Mouse (Mus musculus) right cerebral cortex, adult 2 months (tissue): ENCODE results near the gene Mturn.

Experiments
- DNase-seq, 2 experiments: peaks; one replicate each; pipeline ENCODE4 v3.0.0; 2021 to 2022; ENCODE audit warnings: low spot score in 2 of 2

Gene Mturn

GRCm38 (mm10) chr6:54698691-54699476 is 17.5 kb downstream of the Mturn start:
- peak; percentile 43 to 53 for DNase-seq

DNA sequence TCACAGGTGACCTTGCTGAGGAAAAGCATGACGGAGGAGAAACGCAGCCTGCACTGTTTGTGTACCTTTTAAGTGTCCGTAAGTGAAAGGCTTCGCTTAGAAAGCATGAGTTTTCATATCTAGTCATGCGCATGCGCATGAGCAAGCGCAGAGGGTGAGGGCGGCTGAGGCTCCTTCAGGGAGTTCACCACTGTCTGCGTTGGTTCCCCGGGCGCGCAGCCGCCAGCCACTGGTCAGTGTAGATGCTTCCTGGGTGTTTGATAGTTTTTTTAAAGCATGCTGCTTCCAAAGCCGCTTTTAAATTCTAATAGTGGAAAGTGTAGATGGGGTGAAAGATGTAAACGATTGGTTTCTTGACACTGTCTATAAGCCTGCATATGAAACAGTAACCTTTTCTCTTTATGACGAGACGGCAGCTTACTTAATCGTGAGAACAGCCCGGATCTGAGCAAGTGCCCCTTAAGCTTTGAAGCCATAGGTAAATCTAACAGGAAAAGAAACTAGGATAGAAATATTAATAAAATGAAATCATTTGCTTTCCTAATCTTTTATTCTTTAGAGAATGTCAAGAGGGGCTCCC is 18.1 kb downstream of the Mturn start:
- DNase-seq, result peak; percentile 84 to 85

DNA sequence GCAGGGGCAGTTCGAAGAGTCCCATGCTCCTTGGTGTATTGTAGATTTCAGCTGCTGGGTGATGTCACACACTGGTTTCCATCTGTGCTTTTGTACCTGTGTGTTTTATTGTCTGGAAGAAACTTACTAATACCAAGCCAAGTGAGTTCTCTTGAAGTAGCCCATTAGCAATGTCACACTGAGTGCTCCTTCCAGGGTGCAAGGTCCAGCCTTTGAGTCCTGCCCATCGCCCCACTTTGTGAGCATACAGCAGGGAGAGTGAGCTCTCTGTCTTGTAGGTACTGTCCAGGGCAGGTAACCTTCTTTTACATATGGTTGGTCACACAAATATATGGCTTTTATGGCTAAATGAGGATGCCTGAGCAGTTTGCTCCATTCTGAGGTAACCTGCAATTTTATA is 19.1 kb downstream of the Mturn start:
- DNase-seq, result no peak

GRCm38 (mm10) chr6:54701901-54702300 is 20.5 kb downstream of the Mturn start:
- DNase-seq, result no peak

DNA sequence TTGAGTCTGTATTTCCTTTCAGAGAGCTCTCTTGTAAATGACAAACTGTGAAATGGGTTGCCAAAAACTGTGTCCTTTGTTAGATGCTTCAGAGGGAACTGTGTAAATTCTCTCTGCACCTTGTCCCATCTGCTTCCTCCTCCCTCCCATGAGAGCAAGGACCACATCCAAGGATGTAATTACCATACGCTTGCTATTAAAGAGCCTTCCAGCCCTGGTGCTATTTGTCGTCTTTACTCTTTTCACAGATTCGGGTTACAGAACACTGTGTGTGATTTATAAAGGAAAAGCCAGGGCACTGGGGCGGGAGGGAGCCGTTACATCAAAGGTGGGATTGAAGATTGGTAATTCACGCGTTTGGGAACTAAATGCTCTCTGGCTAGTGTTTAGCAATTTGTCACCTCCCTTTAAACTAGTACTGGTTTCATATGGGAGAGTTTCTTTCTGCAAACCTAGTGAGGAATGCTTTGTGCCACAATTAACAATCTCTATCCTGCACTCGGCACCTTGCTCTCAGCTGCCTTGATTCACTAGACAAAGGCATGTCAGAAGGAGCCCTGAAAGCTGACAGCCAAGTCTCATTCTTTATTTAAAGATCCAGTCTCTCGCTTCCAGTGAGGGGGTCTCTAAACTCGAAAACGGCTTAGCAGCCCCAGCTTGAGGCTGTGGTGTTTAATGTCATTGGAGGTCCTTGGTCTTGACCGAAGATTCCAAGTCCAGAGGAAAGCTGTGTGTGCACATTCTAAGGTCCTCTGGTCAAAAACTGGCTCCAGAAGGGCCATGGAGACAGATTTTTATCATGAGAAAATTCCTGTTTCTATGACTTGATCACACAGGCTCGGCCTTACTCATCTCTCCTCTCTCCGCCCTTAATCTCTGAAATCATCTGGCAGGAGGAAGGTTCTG is 22.5 kb downstream of the Mturn start:
- no peak for DNase-seq

DNA sequence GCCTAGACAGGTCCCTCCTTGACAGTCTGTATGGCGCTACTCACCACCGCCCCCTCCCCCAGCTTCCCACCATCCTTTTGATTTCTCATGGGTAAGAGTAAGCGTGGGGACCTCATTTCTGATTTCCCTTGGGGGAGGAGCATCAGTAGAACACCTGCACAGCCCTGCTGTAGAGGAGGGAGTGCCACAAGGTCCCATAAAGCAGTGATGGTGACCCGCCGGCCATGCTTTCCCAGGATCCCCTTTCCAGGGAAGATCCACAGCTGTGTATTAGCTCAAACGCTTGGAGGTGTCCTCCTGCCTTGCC is 23.1 kb downstream of the Mturn start:
- no peak for DNase-seq

GRCm38 (mm10) chr6:54704847-54705246 is 23.4 kb downstream of the Mturn start:
- no peak for DNase-seq

DNA sequence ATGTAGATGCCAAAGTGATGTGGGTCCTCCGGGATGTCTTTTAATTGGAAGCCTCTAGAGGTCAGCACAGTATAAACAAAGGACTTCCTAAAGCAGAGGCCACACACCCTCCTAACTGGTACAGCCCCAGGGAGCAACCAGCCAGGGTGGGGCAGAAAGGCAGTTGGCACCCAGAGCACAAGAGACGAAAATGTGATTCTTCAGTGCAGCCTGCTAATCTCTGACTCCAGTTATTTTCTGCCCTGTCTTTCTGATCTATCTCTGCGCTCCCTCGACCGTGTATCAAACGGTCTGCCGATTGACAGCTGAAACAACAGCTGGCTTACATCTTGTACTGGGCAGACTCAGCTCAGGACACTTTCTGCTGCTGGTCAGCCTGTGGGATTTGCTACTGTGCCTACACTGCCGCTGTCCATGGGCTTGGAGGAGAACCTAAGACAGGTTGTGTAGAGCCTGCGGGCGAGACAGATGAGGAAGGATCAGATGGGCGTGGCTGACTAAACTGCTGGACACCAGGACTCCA is 24.0 kb downstream of the Mturn start:
- DNase-seq, result peak in 1 of 2 experiments; percentile 40

- DNase-seq, result no peak
These were observed 24.7 kb downstream of the Mturn start for GRCm38 (mm10) chr6:54706099-54706498.

DNA sequence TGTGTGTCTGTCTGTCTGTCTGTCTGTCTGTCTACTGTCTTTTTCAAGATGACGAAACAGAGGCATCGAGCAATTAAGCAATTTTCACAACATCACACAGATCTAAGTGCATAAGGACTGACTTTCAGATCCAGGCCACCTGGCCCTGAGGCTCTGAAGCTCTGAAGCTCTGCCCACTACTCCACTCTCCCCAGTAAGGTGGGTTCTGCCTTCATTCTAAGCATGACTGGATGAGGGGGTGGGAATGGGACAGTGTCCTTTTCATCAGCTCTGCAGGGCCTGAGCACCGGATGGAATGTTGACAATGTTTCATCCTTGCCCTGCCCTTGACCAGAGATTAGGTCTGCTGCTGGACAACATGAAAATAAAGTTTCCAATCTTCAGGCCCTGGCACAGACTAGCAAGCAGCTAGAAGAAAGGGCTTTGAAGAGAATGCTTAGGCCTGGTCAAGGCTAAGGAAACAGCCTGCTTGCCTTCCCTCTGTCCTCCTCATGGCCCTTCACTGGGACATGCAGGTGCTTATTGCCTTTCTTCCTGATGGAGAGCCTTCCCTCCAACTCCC is 25.3 kb downstream of the Mturn start:
- no peak for DNase-seq

GRCm38 (mm10) chr6:54708646-54709045 is 27.2 kb downstream of the Mturn start:
- DNase-seq, result no peak

DNA sequence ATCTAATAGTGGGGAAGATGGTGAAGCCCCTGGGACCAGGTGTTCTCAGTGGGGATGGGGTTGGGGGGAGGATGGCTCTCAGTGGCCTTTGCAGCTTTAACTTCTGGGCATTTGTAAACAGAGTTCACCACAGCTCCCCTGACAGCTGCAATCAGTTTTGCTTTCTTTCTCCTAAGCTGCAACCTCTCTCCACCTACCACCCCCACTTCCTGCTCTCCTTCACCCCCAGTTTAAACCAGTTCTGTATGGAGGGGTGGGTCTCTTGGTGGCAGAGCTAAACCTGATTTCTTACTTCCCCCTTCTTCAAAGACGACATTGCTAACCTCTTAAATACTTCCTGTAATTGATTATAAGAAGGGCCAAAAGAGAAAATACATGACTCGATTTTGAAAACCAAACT is 34.3 kb downstream of the Mturn start:
- no peak for DNase-seq

GRCm38 (mm10) chr6:54718779-54719685 is 37.6 kb downstream of the Mturn start:
- DNase-seq, result no peak

GRCm38 (mm10) chr6:54719686-54720310 is 38.4 kb downstream of the Mturn start:
- no peak for DNase-seq

- no peak for DNase-seq
These were observed 39.3 kb downstream of the Mturn start for GRCm38 (mm10) chr6:54720512-54721251.

DNA sequence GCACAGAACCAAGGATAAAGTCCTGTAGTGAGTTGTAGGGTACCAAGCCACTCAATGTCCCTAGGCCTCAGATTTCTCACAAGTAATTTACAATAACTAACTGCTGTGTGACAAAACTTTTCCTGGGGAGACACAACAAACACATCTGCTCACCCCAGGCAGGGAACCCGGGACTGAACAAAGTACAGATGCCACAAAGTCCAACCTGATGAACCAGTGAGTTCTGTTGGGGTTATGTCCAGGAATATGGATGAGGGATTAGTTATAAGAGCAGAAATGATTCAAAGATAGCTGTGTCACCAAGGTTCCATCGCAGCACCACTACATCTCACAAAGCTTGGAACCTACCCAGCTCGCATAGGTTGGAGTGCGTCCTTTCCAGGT is 39.8 kb downstream of the Mturn start:
- DNase-seq, result no peak

GRCm38 (mm10) chr6:54726309-54726708 is 44.9 kb downstream of the Mturn start:
- DNase-seq, result no peak

- DNase-seq, result no peak
These were observed 45.4 kb downstream of the Mturn start for GRCm38 (mm10) chr6:54726796-54727195.

GRCm38 (mm10) chr6:54727416-54727815 is 46.0 kb downstream of the Mturn start:
- no peak for DNase-seq
